9 mouse cellular contexts compared by ENCODE assay signal in genomic region chr16:4642190-4642589, GRCm38 (mm10). TPM values are rescaled to one million over a fixed set of nuclear protein-coding genes. Genes with fewer than 3 reads are reported as not detected.
A peak's percentile ranks its signal among the peaks of the same experiment; 100 is the strongest.
DNase-seq lines count a peak whose midpoint lies in the region; ATAC-seq lines count a peak whose summit lies in the region.
"Had no signal": no experiment of that assay in that cellular context is flagged by ENCODE, and none has a peak within 500 bp of the region (broad histone marks: within the 10 kb centered on the region; RNA-seq: fewer than 3 reads in every experiment).

No protein-coding gene starts in this region.

- peak; percentile 53 for DNase-seq in urinary bladder, postnatal 25 days (ENCODE audit: low spot score)
- DNase-seq in urinary bladder, adult 2 months (ENCODE audit: low spot score): no peak
- peak; percentile 71 to 75 for DNase-seq in heart, adult 9 months (ENCODE audit: low spot score in 2 of 2)
- peak; percentile 58 to 69 for DNase-seq in kidney, adult 8-10 months
- peak; percentile 54 for DNase-seq in retina, postnatal 1 day
- DNase-seq in layer of hippocampus, postnatal 10 days (ENCODE audit: low spot score in 2 of 2): no peak

- WGBS in liver, embryonic 15.5 days (ENCODE audit: insufficient replicate concordance): 70% methylated on average over 13 of the region's 13 CpGs

- H3K36me3 ChIP-seq in liver, embryonic 15.5 days (replicated peaks): peaks cover 20% of the 10 kb centered on the region

- H3K9ac ChIP-seq in liver, embryonic 15.5 days: no peak overlapping the region

- no peaks in the 10 kb centered on the region for H3K27me3 ChIP-seq in liver, embryonic 15.5 days

- no peak overlapping the region for H3K4me3 ChIP-seq in liver, embryonic 15.5 days (replicated peaks)
- H3K4me3 ChIP-seq: megakaryocyte, embryonic 14.5 days had no signal

- peaks cover 33% of the 10 kb centered on the region for H3K4me1 ChIP-seq in liver, embryonic 15.5 days (replicated peaks)

- H3K9me3 ChIP-seq in liver, embryonic 15.5 days (replicated peaks): no peaks in the 10 kb centered on the region
- H3K9me3 ChIP-seq: megakaryocyte, embryonic 14.5 days had no signal

- ATAC-seq in liver, embryonic 15.5 days (ENCODE audit: insufficient read depth): no peak
- no peak for ATAC-seq in monocyte, adult 5-6 weeks (replicated peaks; ENCODE audit: insufficient number of reproducible peaks, low FRiP score, low TSS enrichment, poor library complexity, severe bottlenecking)

- no peak overlapping the region; the same call in 1 of the 2 replicates for H3K4me2 ChIP-seq in liver, embryonic 15.5 days

- peak overlapping the region; percentile 29; the same call in 1 of the 2 replicates for H3K27ac ChIP-seq in liver, embryonic 15.5 days (replicated peaks)

RNA-seq across cellular contexts. Expression of gene Dnaja3, which starts 2.4 kb away (rescaled TPM):
- 36.6 and 37.9 TPM in 2 replicates for polyA plus RNA-seq in urinary bladder, adult 2 months (2012; rRNA removed)
- polyA plus RNA-seq in liver, embryonic 15.5 days (2015; fragmentation: Nextera tagmentation; extraction: Ambion mirVana): 45.7 and 50.1 TPM in 2 replicates
- total RNA-seq in monocyte, adult 5-6 weeks (2017): 25.9 to 34.1 TPM (median 26.3 TPM) in 3 replicates
- 10 to 100 TPM; 52.7 to 55.1 TPM for total RNA-seq in layer of hippocampus, postnatal 10 days (2021)

RNA-seq across cellular contexts. Expression of gene Vasn, which starts 2.4 kb away (rescaled TPM):
- polyA plus RNA-seq in urinary bladder, adult 2 months (2012; rRNA removed): 26.6 and 28.5 TPM in 2 replicates
- 2.4 and 2.8 TPM in 2 replicates for polyA plus RNA-seq in liver, embryonic 15.5 days (2015; fragmentation: Nextera tagmentation; extraction: Ambion mirVana)
- total RNA-seq in monocyte, adult 5-6 weeks (2017): 0.19 to 0.43 TPM (median 0.39 TPM) in 3 replicates
- 1 to 10 TPM; 5.1 to 5.7 TPM for total RNA-seq in layer of hippocampus, postnatal 10 days (2021)

RNA-seq across cellular contexts. Expression of gene Pam16, which starts 17.4 kb away (rescaled TPM):
- 57.5 and 64.8 TPM in 2 replicates for polyA plus RNA-seq in urinary bladder, adult 2 months (2012; rRNA removed)
- 41.1 and 53.2 TPM in 2 replicates for polyA plus RNA-seq in liver, embryonic 15.5 days (2015; fragmentation: Nextera tagmentation; extraction: Ambion mirVana)
- 5.1 to 18.7 TPM (median 14.8 TPM) in 3 replicates for total RNA-seq in monocyte, adult 5-6 weeks (2017)
- 10 to 100 TPM; 71.0 to 77.1 TPM for total RNA-seq in layer of hippocampus, postnatal 10 days (2021)

RNA-seq across cellular contexts. Expression of gene Coro7, which starts 37.4 kb away (rescaled TPM):
- polyA plus RNA-seq in urinary bladder, adult 2 months (2012; rRNA removed): 32.6 and 33.5 TPM in 2 replicates
- 10.5 and 13.1 TPM in 2 replicates for polyA plus RNA-seq in liver, embryonic 15.5 days (2015; fragmentation: Nextera tagmentation; extraction: Ambion mirVana)
- total RNA-seq in monocyte, adult 5-6 weeks (2017): 28.4 to 62.6 TPM (median 29.8 TPM) in 3 replicates
- 100 to 1,000 TPM in 1 of 2 experiments, 10 to 100 TPM in 1; 93.5 to 116 TPM for total RNA-seq in layer of hippocampus, postnatal 10 days (2021)

RNA-seq across cellular contexts. Expression of gene Glis2, which starts 47.7 kb away (rescaled TPM):
- 40.3 and 43.3 TPM in 2 replicates for polyA plus RNA-seq in urinary bladder, adult 2 months (2012; rRNA removed)
- 2.0 and 2.3 TPM in 2 replicates for polyA plus RNA-seq in liver, embryonic 15.5 days (2015; fragmentation: Nextera tagmentation; extraction: Ambion mirVana)
- total RNA-seq in monocyte, adult 5-6 weeks (2017): 0.19 to 0.76 TPM (median 0.64 TPM) in 3 replicates
- total RNA-seq in layer of hippocampus, postnatal 10 days (2021): 10 to 100 TPM; 23.8 to 26.5 TPM

Comparison
In these comparisons a context has a peak if more than half of its experiments do, and no peak if none do; other contexts are left out.
1. DNase-seq: peak in urinary bladder, postnatal 25 days (single experiment), heart, adult 9 months (2 of 2), kidney, adult 8-10 months (2 of 2) and retina, postnatal 1 day (single experiment); none in urinary bladder, adult 2 months (single experiment) and layer of hippocampus, postnatal 10 days (0 of 2).